Mouse (Mus musculus): ENCODE data around the gene I830077J02Rik.
A peak's percentile ranks its signal among the peaks of the same experiment; 100 is the strongest.
"Not testable (repeated sequence)": the region's sequence is repeated elsewhere in the genome, so short reads cannot be mapped to it uniquely, and the experiment has no call there.

Gene I830077J02Rik

DNA sequence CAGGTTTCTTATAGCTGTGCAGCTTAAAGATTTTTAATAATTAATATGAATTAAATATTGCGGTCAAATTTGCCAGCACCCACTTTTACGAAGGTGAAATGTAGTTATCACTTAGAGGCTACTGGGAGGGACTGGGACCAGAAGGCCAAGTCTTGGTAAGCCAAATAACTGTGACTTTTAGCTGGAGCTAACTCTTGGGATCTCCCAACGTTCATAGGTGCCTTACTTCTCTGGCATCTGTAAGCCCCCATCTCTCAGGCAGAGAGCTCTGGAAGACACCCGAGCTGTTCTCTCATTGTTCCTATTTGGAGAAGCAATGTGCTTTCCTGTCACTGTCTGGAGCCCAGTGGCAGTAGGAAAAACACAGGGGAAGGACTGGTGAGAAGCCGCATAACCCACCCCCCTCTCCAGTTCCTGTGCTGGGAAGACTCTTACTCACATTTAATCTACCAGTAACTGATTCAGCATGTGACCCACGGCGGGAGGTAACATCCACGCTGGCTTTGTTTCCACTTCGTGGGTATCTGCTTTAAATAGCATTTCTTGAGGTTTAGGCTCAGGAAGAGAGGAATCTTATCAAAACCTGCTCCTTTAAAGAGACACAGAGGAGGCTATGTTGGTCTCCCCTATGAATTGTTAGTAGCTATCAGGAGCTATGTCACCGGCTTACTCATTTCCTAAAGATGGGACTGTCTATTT is 14.7 kb downstream of the I830077J02Rik start:
- DNase-seq = no peak

DNA sequence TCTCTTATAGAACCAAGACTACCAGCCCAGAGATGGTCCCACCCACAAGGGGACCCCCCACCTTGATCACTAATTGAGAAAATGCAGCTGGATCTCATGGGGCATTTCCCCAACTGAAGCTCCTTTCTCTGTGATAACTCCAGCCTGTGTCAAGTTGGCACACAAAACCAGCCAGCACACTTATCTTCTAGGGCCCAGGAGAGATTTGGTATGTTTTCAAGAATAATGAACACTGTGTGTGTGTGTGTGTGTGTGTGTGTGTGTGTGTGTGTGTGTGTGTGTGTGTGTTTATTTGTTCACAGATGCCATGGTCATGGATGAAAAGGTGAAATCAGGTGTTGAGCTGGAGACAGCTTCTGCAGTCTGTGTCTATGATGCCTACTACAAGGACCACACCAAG is 16.0 kb downstream of the I830077J02Rik start:
- not testable (repeated sequence) for DNase-seq

- no peak for DNase-seq
Measured at GRCm38 (mm10) chr3:105915281-105915680, 17.2 kb downstream of the I830077J02Rik start.

DNA sequence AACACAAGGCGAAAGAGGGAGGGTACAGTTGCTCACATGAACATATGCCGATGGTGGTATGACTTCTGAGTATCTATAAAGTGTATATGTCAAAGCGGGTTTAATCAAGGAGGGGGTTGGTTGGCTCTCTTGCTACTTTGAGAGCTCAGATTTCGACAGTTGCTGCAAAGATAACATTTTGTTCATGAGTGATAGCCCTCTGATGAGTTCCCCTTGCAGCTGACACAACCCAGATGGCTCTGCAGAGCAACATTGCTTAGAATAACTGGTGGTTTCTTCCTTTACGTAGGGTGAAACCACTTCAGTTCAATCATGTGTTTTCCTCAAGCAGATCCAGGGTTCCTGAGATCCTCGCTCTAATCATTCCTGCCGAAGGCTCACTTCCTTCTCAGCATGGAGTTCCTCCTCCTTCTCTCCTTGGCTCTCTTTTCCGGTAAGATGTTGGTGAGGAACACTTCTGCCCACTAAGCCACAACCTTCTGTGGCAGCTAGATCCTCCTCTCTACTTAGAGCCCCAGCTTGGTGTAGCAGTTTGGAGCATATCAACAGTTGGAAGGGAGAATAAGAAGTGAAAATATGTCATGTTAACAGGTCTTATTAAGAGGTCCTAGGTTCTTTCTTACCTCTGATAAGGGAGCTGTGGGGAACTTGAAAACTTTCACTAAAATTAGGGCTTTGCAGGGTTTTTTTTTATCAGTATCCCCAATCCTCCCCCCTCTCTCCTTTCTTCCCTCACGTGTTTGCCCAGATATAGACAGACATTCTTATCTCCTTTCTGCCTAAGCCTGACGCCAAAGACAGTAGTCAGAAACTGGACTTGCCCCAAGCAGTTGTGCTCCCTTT is 18.4 kb downstream of the I830077J02Rik start:
- DNase-seq = no peak

GRCm38 (mm10) chr3:105912097-105912880 is 20.2 kb downstream of the I830077J02Rik start:
- no peak for DNase-seq

- peak in 1 of 2 experiments; percentile 9 for DNase-seq
Measured at GRCm38 (mm10) chr3:105910519-105911190, 21.8 kb downstream of the I830077J02Rik start.

DNA sequence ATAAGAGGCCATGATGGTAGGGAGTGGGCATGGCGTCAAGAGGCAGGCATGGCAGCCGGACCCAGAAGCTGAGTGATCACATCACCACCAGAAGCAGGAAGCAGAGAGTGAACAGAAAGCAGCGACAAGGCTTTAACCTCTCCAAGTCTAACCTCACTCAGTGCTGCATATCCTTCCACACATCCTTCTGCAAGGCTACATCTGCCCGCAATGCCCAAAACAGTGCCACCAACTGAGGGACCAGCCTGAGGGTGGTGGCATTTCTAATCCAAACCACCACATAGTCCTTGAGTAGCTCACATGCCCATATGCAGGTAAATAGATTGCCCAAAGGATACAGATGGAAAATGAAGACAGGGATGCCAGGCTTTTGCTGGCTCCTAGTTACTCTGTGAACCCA is 23.5 kb downstream of the I830077J02Rik start:
- DNase-seq = no peak

- DNase-seq = no peak
Measured at GRCm38 (mm10) chr3:105907956-105908655, 24.4 kb downstream of the I830077J02Rik start.

- DNase-seq = no peak
Measured at GRCm38 (mm10) chr3:105904721-105905120, 27.7 kb downstream of the I830077J02Rik start.

DNA sequence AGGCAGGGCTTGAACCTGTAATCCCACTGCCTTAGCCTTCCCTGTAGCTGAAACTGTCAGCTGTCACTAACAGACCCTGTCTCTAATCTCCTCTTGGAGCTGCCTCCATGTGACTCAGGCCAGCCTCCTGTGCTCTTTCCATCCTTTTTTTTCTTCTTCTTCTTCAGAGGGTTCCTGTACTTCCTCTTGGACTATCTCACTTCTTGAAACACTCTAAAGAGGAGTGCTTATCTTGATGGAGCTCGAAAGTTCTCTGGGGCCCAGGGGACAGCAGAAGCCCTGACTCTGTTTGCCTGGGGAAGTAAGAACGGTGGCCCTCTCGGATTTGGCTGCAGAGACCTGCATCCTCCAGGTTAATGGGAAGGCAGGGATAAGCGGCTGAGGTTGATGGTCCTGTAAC is 28.3 kb downstream of the I830077J02Rik start:
- DNase-seq = no peak

- no peak for DNase-seq
Measured at GRCm38 (mm10) chr3:105901468-105901867, 31.0 kb downstream of the I830077J02Rik start.

- DNase-seq = no peak
Measured at GRCm38 (mm10) chr3:105900716-105901115, 31.7 kb downstream of the I830077J02Rik start.

- DNase-seq = no peak
Measured at GRCm38 (mm10) chr3:105900266-105900665, 32.2 kb downstream of the I830077J02Rik start.

- DNase-seq = peak; percentile 89 to 92
Measured at GRCm38 (mm10) chr3:105899394-105900147, 32.9 kb downstream of the I830077J02Rik start.

GRCm38 (mm10) chr3:105898861-105899260 is 33.6 kb downstream of the I830077J02Rik start:
- no peak for DNase-seq

DNA sequence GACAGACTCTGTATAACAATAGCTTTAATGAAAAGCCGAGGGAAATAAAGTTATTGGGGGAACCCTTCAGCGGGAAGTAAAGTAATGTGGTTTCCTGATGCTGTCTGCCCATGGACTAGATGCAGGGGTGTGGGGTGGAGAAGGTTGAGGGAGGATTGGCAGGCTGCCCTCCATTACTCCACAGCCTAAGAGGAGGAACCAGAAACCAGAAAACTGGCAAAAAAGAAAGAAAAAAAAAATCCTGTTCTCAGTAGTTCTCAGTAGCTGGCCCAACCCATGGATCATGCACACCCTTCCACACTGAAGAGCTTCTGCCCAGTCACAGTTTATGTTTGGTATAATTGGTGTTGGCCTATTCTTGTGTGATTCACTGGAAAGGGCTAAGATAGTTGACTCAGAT is 34.1 kb downstream of the I830077J02Rik start:
- DNase-seq = peak in 1 of 2 experiments; percentile 33

DNA sequence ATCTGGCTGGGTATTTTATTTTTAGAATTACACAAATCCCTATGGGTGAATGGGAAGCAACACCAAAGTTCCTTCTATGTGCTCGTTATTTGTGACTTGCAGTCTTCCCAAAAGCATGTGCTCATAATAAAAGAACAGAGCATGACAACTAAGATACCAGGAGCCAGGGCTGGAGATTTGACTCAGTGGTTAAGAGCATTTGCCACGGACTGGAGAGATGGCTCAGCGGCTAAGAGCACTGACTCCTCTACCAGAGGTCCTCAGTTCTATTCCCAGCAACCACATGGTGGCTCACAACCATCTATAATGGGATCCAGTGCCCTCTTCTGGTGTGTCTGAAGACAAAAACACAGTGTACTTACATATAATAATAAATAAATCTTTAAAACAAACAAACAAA is 35.7 kb downstream of the I830077J02Rik start:
- DNase-seq = no peak

GRCm38 (mm10) chr3:105894601-105895592 is 37.6 kb downstream of the I830077J02Rik start:
- DNase-seq = peak; percentile 69

GRCm38 (mm10) chr3:105893941-105894391 is 38.5 kb downstream of the I830077J02Rik start:
- DNase-seq = peak in 1 of 2 experiments; percentile 15
